ENCODE assay signal across 26 mouse cellular contexts in the genomic region with DNA sequence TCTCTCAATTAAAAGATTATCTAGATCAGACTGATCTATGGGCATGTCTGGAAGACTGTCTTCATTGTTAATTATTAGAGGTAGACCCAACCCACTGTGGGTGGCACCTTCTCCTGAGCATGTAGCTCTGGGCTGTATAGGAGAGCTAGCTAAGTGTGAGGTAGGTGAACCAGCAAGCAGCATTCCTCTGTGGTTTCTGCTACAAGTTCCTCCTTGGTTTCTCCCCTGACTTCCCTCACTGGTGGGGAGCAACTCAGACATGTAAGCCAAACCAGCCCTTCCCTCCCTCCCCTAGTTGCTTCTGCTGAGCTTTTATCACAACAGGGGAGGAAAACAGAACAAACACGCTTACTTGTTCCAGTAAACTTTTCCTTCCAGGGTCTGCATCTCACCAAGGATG. TPM values are rescaled to one million over a fixed set of nuclear protein-coding genes. Genes with fewer than 3 reads are reported as not detected.
A peak's percentile ranks its signal among the peaks of the same experiment; 100 is the strongest.
DNase-seq lines count a peak whose midpoint lies in the region; ATAC-seq lines count a peak whose summit lies in the region.
"Had no signal": no experiment of that assay in that cellular context is flagged by ENCODE, and none has a peak within 500 bp of the region (broad histone marks: within the 10 kb centered on the region; RNA-seq: fewer than 3 reads in every experiment).

No protein-coding gene starts in this region.

- 0 out of 2 replicates have a peak, but pooled peaks have one; percentile 26 for ATAC-seq in cerebellum, adult (ENCODE audit: insufficient number of reproducible peaks, low FRiP score, low TSS enrichment)
- ATAC-seq in megakaryocyte progenitor cell, adult 5-6 weeks (replicated peaks; ENCODE audit: poor library complexity): peak; percentile 66
- ATAC-seq in forebrain, embryonic 15.5 days (replicated peaks): no peak
- ATAC-seq: activated CD4-positive, CD25-positive, alpha-beta regulatory T cell, adult 4 months; forebrain, embryonic 13.5 days; forebrain, postnatal 0 days; hindbrain, postnatal 0 days; inflammation-experienced regulatory T-cells, adult 6 months; intestine, embryonic 16.5 days had no signal

- WGBS in forebrain, embryonic 15.5 days: 92% methylated on average over 1 of the region's 1 CpGs

- no peaks in the 10 kb centered on the region for H3K9me3 ChIP-seq in forebrain, embryonic 15.5 days
- H3K9me3 ChIP-seq: embryonic facial prominence, embryonic 12.5 days; forebrain, embryonic 10.5 days; forebrain, embryonic 13.5 days; G1E had no signal

- H3K4me1 ChIP-seq in forebrain, embryonic 15.5 days: peaks cover 5% of the 10 kb centered on the region
- H3K4me1 ChIP-seq: embryonic facial prominence, embryonic 12.5 days; forebrain, embryonic 13.5 days had no signal

- no peak for DNase-seq in cerebellum, adult 9-11 months
- peak; percentile 37 for DNase-seq in heart, adult 11 months
- DNase-seq in heart, postnatal 14 days: no peak
- DNase-seq: adrenal gland, adult 8-10 months; adrenal gland, postnatal 25 days; cerebellum, adult 9-10 months; forebrain, postnatal 0 days; gastrocnemius, postnatal 36 days; heart, postnatal 36 days; kidney, adult 18-20 months; kidney, adult 9 months had no signal

- H3K9ac ChIP-seq in forebrain, embryonic 15.5 days (replicated peaks): no peak overlapping the region
- H3K9ac ChIP-seq: embryonic facial prominence, embryonic 12.5 days; forebrain, embryonic 13.5 days; forebrain, postnatal 0 days; hindbrain, embryonic 14.5 days had no signal

- H3K27ac ChIP-seq in forebrain, embryonic 15.5 days (replicated peaks): no peak overlapping the region
- H3K27ac ChIP-seq: embryonic facial prominence, embryonic 12.5 days; forebrain, embryonic 10.5 days; forebrain, embryonic 13.5 days; hindbrain, embryonic 14.5 days; hindbrain, postnatal 0 days had no signal

- H3K27me3 ChIP-seq in forebrain, embryonic 15.5 days: no peaks in the 10 kb centered on the region
- H3K27me3 ChIP-seq: embryonic facial prominence, embryonic 12.5 days; forebrain, embryonic 13.5 days had no signal

- no peak overlapping the region for H3K4me3 ChIP-seq in forebrain, embryonic 15.5 days
- H3K4me3 ChIP-seq: embryonic facial prominence, embryonic 12.5 days; forebrain, embryonic 10.5 days; forebrain, embryonic 13.5 days had no signal

- intact Hi-C loops in heart, postnatal 14 days (cut with DNase I): no loop called here

- no peaks in the 10 kb centered on the region for H3K36me3 ChIP-seq in forebrain, embryonic 15.5 days
- H3K36me3 ChIP-seq: embryonic facial prominence, embryonic 12.5 days; forebrain, embryonic 10.5 days; G1E had no signal

- H3K4me2 ChIP-seq in forebrain, embryonic 15.5 days (replicated peaks): no peak overlapping the region
- H3K4me2 ChIP-seq: embryonic facial prominence, embryonic 12.5 days; forebrain, embryonic 13.5 days; heart, embryonic 11.5 days; hindbrain, embryonic 14.5 days had no signal

RNA-seq across cellular contexts. Expression of gene Abcc9, which starts 49.9 kb away (rescaled TPM):
- 100 to 1,000 TPM; 223 to 229 TPM for total RNA-seq in heart, postnatal 14 days (2021)
- total RNA-seq in megakaryocyte progenitor cell, adult 5-6 weeks (2015): not detected in 2 replicates
- not detected in 2 replicates for total RNA-seq in megakaryocyte progenitor cell, adult 5-6 weeks (2017)
- 2.9 and 3.1 TPM in 2 replicates for polyA plus RNA-seq in forebrain, embryonic 15.5 days (2015; fragmentation: Nextera tagmentation; extraction: Ambion mirVana)
- total RNA-seq: CH12.LX; granulocyte monocyte progenitor cell, adult 5-6 weeks had no signal
- polyA plus RNA-seq: activated CD4-positive, CD25-positive, alpha-beta regulatory T cell, adult 4 months; G1E had no signal

Comparison
In these comparisons a context has a peak if more than half of its experiments do, and no peak if none do; other contexts are left out.
1. RNA of gene Abcc9, which starts 49.9 kb away (total RNA-seq): 223 to 229 TPM in heart, postnatal 14 days; not detected in megakaryocyte progenitor cell, adult 5-6 weeks; every median in the first group is over 100 times any median in the second.